Mouse (Mus musculus) ovary, postnatal 36 days (tissue): Measurements from ENCODE around the gene Zbtb33.
A peak's percentile ranks its signal among the peaks of the same experiment; 100 is the strongest.

Experiments
- DNase-seq: peaks from one replicate; pipeline ENCODE4 v3.0.0; 2022; ENCODE audit warnings: low spot score, mixed read lengths

The Zbtb33 gene

DNA sequence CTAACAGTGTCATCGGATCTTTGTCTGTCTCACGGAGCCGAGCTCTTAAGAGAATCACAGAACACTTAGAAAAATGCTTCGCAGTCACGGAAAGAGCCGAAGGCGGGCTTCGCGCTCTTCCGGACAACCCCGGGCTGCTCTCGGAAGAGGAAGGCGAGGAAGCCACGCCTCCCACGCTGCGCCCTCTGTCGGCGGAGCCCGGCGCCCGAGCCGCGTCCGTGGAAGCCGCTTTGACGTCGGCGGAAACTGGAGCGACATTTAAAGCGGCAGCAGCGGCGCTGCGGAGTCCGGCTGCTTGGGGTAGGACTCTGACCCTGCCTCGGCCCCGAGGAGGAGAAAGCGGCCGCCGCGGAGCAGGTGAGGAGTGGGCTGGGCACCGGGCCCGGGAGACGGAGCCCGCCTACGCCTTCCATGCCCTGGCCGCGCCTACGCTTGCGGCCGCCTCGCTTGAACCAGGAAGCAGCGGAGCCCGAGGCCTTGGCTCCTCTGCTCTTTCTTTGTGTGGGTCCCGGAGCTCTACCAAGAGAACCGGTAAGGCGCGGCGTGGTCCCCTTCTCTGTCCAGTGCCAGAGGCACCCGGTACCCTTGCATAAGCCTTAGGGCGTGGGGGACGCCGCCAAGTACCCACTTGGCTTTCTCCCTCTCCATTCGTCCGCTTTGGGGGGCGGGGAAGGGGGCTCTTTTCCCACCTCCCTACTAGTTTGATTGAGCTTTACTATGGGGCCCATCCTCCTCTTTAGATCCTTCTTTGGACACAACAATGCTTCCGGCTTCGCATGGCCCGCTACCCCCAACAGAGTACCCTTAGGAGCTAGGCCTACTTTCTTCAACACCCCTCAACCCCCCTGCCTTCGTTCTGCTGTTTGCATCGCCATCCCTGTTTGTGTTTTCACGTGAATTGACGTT, at the start of gene Zbtb33:
TSS of gene Zbtb33 (plus strand) at position 242 of the 906 bp plus-strand sequence.
- DNase-seq = peak; percentile 86

DNA sequence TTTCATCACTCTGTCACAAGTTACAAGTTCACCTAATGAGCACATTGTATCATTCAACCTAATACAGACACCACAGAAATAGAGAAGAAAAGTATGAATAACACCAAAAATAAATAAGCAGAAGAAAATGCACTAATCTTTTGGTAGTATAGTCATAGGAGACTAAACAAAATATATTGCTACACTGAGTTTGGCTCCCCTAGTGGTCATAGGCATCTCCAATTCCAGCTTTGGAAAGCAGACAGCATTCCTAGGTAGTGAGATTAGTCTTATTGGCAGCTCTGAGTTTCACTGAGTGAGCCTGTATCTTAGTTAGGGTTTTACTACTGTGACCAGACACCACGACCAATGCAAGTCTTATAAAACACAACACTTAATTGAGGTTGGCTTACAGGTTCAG, 30.5 kb upstream of the Zbtb33 start:
- no peak for DNase-seq

GRCm38 (mm10) chrX:38165315-38165714, 24.3 kb upstream of the Zbtb33 start:
- DNase-seq = no peak

GRCm38 (mm10) chrX:38166064-38166463, 23.5 kb upstream of the Zbtb33 start:
- DNase-seq = no peak

DNA sequence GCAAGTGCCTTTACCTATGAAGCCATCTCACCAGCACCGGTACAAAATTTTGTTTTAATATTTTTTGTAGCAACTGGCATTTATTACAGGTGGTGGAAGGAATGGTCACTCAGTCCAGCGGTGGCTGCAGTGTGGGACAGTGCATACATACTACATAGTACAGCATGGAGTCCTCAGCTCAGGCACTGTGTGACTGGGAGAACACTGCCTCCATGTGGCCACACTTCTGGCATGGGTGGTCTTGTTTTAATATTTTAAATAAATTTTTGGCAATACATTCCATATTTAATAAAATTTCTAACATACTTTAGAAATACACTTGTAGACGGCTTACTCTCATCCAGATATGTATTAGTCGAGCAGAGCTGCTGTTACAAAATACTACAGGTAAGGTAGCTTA, 23.0 kb upstream of the Zbtb33 start:
- no peak for DNase-seq

DNA sequence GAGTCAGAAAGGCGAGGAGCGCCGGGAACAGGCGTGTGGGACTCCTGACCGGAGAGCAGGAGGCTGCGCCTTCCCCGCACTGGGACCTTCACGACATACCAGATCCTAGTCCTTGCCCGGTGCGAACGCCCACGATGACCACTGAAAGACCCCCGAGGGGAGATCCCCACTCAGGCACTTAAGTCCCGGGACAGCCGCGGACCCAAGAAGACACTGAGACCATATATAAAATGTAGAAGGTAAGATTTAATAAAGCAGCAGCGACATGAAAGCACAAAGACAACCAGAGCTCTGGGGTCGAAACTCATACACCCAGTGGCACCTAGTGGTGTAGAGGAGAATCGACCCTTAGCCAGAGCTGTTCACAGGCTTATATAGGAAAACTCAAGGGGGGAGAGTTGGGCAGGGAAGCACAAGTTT, 9.7 kb upstream of the Zbtb33 start:
- peak; percentile 49 for DNase-seq

DNA sequence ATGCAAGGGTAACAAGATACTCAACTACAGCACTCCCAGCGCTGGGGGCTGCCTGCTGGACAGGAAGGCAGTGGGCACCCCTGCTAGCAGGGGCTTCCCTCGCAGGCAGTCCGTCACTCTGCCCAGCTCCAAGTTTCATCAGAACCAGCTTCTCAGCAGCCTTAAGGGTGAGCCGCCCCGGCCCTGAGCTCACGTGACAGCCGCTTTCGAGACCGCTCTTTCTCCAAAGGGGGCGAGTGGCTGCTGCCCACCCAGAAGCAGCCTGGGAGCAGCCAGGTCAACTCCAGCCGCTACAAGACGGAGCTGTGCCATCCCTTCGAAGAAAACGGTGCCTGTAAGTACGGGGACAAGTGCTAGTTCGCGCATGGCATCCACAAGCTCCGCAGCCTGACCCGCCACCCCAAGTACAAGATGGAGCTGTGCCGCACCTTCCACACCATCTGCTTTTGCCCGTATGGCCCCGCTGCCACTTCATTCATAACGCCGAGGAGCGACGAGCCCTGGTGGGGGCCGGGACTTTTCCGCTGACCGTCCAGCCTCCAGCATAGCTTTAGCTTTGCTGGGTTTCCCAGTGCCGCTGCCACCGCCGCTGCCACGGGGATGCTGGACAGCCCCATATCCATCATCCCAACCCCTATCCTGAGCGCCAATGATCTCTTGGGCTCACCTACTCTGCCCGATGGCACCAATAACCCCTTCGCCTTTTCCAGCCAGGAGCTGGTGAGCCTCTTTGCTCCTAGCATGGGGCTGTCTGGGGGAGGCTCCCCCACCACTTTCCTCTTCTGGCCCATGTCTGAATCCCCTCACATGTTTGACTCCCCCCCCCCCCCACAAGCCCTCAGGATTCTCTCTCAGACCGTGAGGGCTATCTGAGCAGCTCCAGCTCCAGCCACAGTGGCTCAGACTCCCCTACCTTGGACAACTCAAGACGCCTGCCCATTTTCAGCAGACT, 8.7 kb upstream of the Zbtb33 start:
- DNase-seq = peak; percentile 27

DNA sequence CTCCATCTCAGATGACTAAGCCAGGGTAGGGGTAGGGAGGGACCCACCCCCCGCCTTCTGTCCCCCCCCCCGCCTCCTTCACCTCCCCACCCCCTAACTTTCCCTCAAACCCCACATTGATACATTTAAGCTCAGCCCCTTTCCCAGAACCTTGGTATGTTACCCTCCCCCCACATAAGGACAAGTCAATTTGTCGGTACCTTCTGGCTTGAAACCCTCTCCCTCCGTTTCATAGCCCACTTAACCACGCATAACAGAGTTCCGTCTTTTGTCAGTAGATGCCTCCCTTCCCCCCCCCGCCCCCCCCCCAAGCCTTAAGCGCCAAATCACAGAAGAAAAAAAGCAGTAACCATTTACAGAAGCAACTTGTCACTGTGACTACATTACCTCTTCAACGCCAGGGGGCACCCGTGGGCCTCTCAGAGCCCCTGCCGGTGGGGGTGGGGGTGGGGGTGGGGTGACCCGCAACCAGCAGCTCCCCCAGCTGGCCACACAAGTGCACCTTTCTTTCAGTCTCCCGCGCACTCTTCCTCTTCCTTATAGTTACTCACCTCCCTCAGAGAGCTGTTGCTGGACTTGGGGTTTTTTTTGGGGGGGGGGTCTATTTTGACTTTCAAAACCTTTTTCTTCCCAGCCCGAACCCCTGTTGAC, 7.9 kb upstream of the Zbtb33 start:
- peak; percentile 48 for DNase-seq

DNA sequence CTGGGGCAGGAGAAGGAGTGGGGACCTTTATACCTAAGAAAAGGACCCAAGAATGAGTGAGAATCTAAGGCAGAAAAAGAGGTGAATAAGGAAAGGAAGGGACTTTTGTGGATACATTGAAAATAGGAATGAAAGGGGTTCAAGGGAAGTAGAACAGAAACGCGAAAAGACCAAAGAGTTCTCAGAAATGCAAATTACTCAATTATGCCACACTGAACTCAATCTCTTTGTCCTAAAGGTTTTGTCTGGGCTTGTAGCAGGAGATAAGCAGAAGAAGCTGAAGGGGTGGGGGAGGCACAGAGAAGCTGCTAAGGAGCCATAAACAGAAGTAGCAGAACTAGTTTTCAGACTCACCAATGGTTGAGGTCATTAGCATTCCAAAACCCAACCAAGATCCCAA, 4.1 kb upstream of the Zbtb33 start:
- DNase-seq = no peak

DNA sequence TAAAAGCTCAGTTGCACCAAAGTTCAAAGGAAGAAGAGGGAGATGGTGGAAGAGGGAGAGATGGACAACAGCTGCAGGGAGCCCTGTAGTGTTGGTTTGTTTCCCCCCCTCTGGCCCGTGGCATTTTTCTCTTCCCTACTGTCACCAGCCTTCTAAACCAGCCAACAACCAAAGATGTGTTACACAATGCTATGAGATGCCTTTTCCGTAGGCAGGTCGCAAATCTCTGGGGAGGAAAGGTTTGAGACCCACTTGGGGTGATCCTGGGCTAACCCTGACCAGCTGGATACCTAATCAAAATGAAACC, 818 bp downstream of the Zbtb33 start:
- no peak for DNase-seq

DNA sequence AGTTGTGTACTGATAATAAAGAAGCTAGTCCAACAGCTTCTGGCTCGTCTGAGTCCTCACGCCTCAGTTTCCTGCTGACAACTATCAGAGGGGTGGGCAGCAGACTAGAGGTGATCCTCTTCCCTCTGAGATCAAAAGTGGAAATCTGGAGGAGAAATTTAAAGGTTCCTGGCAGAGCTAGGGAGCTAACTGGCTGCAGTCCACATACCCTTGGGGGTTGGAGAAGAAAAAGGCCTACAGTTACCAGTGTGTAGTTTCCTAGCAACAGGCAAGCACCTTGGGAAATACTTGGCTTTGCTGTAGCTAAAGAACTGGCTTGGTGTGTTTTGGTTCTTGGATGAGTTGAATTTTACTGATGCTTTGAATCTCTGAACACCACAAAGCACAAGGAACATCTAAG, 12.2 kb downstream of the Zbtb33 start:
- no peak for DNase-seq

GRCm38 (mm10) chrX:38207392-38207791, 17.8 kb downstream of the Zbtb33 start:
- no peak for DNase-seq

- DNase-seq = peak; percentile 7
These were observed 27.5 kb downstream of the Zbtb33 start for GRCm38 (mm10) chrX:38216986-38217675.

- DNase-seq = no peak
These were observed 28.0 kb downstream of the Zbtb33 start for GRCm38 (mm10) chrX:38217676-38217991.

GRCm38 (mm10) chrX:38222757-38223156, 33.2 kb downstream of the Zbtb33 start:
- DNase-seq = no peak

- DNase-seq = no peak
These were observed 40.3 kb downstream of the Zbtb33 start for GRCm38 (mm10) chrX:38229888-38230287.

GRCm38 (mm10) chrX:38237731-38238130, 48.1 kb downstream of the Zbtb33 start:
- no peak for DNase-seq
